Mouse (Mus musculus) liver, postnatal 0 days (tissue): ENCODE data around the gene Wnt9a.

Experiments
- CTCF ChIP-seq: sonication (generic); IDR thresholded peaks from 2 replicates; pipeline ENCODE4 v1.5.1; 2016; ENCODE audit warnings: antibody characterized with exemption, low read depth
- EP300 ChIP-seq: IDR thresholded peaks from 2 replicates; pipeline ENCODE4 v1.6.1; 2016; ENCODE audit warnings: antibody characterized with exemption, low read depth, mild to moderate bottlenecking

DNA sequence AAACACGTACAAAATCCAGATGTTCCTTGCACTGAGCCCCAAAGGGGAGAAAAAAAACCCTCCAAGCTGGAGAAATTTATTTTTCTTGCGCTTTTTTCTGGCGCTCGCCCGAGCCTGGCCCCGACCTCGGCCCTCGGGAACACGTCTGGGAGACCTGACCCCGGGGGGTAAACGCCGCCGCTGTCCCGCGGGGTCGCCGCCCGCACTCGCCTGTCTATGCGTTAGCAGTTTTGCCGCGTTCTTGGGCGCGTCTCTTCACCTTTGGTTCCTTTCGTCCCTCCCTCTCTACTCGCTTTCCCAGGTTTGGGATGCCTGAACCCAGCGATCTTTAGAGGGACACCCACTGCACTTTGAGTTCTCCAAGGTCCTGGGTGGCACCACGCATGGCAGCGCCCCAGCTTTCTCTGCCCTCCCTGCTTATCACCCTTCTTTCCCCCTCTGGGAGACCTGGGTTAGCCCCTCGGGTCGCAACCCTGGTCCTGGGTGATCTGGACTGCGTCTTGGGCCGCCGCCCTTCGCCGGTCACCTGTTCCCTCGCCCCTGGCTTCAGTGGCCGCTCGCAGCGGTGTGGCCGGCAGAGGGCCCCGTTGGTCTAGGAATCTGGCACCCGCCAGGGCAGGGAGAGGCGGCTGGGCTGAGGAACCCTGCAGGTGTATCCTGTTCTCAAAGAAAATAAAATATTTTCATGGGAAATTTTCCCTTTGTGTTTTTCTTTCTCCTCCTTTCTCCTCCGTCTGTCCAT lies 865 bp downstream of the Wnt9a start:
- no peak for TF ChIP-seq EP300
- peak; percentile 80 for TF ChIP-seq CTCF
